Mouse (Mus musculus) intestine, postnatal 0 days (tissue): Measurements from ENCODE around the gene Deaf1. TPM values are rescaled to one million over a fixed set of nuclear protein-coding genes. Genes with fewer than 3 reads are reported as not detected.

Experiments used
- ATAC-seq: fragments of 200-750 bp; cut with Nextera tagmentation; 2 replicates; pipeline ENCODE4 v1.8.0; 2017; ENCODE audit warnings: mild to moderate bottlenecking, moderate TSS enrichment, moderate library complexity
- H3K27ac ChIP-seq: fragments of 300-500 bp; sonication (generic); 2 replicates; pipeline ENCODE4 v1.5.1; 2014; ENCODE audit warnings: mild to moderate bottlenecking, low read depth, low read length, moderate library complexity
- H3K27me3 ChIP-seq: fragments of 300-500 bp; sonication (generic); replicated peaks from 2 replicates; pipeline ENCODE4 v1.6.1; 2014; ENCODE audit warnings: low read length, mixed read lengths; ENCODE audit not compliant: control insufficient read depth, insufficient read depth
- H3K36me3 ChIP-seq: fragments of 300-500 bp; sonication (generic); 2 replicates; pipeline ENCODE4 v1.6.1; 2014; ENCODE audit warnings: mild to moderate bottlenecking, moderate library complexity; ENCODE audit not compliant: control insufficient read depth, insufficient read depth
- H3K4me1 ChIP-seq: fragments of 300-500 bp; sonication (generic); replicated peaks from 2 replicates; pipeline ENCODE4 v1.6.1; 2014; ENCODE audit warnings: antibody characterized with exemption, low read length, mixed read lengths; ENCODE audit not compliant: control insufficient read depth, insufficient read depth
- H3K4me2 ChIP-seq: fragments of 300-500 bp; sonication (generic); replicated peaks from 2 replicates; pipeline ENCODE4 v1.6.1; 2014; ENCODE audit warnings: low read depth, mild to moderate bottlenecking, moderate library complexity
- H3K4me3 ChIP-seq: fragments of 300-500 bp; sonication (generic); 2 replicates; pipeline ENCODE4 v1.5.1; 2014; ENCODE audit warnings: low read depth, low read length
- H3K9ac ChIP-seq: fragments of 300-500 bp; sonication (generic); 2 replicates; pipeline ENCODE4 v1.6.1; 2014; ENCODE audit warnings: mild to moderate bottlenecking, low read depth, low read length
- H3K9me3 ChIP-seq: fragments of 300-500 bp; sonication (generic); 2 replicates; pipeline ENCODE4 v1.6.1; 2016; ENCODE audit warnings: mixed run types; ENCODE audit not compliant: control insufficient read depth
- CTCF ChIP-seq: sonication (generic); IDR thresholded peaks from 2 replicates; pipeline ENCODE4 v1.5.1; 2016; ENCODE audit warnings: low read depth, mild to moderate bottlenecking, control low read depth, antibody characterized with exemption, moderate library complexity
- WGBS: fragments of 180-500 bp; shearing (Covaris S2); extraction: QIAGEN DNeasy Blood & Tissue Kit; methylation state at CpG from one replicate; pipeline ENCODE4 v1.1.7; 2014; 5-methylcytosine and 5-hydroxymethylcytosine counted together
- polyA plus RNA-seq: library from polyadenylated mRNA; unstranded; fragments of >200 nt; fragmentation: Nextera tagmentation; extraction: Ambion mirVana; gene quantifications from 2 replicates; pipeline ENCODE4 v1.2.1, GENCODE M21; 2015

Deaf1 gene
- polyA plus RNA-seq, 1 experiment from 2014 or later: 52.8 TPM

DNA sequence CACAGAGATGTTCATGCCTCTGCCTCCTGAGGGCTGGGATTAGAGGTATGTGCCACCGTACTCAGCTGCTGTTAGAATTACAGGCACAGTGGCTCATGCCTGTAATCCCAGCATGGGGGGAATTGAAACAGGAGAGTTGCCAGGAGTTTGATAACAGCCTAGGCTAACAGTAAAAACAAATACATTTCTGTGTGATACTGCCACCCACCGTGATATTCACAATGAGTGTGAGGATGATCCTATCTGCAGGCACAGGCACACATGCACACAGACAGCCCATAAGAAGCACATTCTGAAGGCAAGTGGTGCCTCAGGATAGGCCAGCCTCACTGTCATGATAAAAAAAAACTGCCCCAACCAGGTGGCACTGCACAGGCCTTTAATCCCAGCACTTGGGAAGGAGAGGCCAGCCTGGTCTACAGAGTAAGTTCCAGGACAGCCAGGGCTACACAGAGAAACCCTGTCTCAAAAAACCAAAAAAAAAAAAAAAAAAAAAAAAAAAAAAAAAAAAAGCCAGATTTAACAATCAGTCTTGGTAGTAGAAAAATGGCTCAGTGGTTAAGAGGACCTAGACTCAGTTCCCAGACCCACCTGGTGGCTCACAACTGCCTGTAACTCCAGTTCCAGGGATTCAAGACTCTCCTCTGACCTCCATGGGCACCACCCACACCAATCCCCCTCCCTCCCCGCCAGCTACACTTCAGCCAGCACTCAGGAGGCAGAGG is 29.4 kb downstream of the Deaf1 start:
- no peak overlapping the region for H3K4me2 ChIP-seq
- H3K36me3 ChIP-seq: peaks cover 29% of the 10 kb centered on the region
- H3K9me3 ChIP-seq: no peaks in the 10 kb centered on the region
- TF ChIP-seq CTCF: no peak
- H3K4me3 ChIP-seq: no peak overlapping the region
- no peak overlapping the region for H3K27ac ChIP-seq
- no peaks in the 10 kb centered on the region; the same call in 1 of the 2 replicates for H3K4me1 ChIP-seq
- no peak overlapping the region for H3K9ac ChIP-seq
- peaks cover 22% of the 10 kb centered on the region for H3K27me3 ChIP-seq
- WGBS: 76% methylated on average over 3 of the region's 3 CpGs
- ATAC-seq: no peak

DNA sequence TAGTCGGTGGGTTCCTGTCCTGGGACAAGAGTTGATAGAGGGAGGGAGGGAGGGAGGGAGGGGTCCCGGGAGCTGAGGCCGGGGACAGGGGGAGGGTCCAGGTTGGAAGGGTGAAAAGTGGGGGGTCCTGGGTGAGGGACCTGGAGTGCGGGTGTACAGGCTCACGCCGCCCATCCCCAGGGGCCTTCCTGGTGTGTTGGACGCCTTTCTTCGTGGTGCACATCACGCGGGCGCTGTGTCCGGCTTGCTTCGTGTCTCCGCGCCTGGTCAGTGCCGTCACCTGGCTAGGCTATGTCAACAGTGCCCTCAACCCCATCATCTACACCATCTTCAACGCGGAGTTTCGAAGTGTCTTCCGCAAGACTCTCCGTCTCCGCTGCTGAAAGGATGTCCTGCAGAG is 33.0 kb downstream of the Deaf1 start:
- WGBS: 13% methylated on average over 22 of the region's 22 CpGs
- peak overlapping the region; percentile 27 for H3K4me3 ChIP-seq
- TF ChIP-seq CTCF: no peak
- peak overlapping the region; percentile 61 for H3K4me2 ChIP-seq
- no peak for ATAC-seq
- no peaks in the 10 kb centered on the region for H3K9me3 ChIP-seq
- peaks cover 42% of the 10 kb centered on the region for H3K27me3 ChIP-seq
- no peak overlapping the region for H3K27ac ChIP-seq
- peaks cover 10% of the 10 kb centered on the region; the same call in 1 of the 2 replicates for H3K36me3 ChIP-seq
- peaks cover 5% of the 10 kb centered on the region; the same call in 1 of the 2 replicates for H3K4me1 ChIP-seq
- H3K9ac ChIP-seq: no peak overlapping the region

DNA sequence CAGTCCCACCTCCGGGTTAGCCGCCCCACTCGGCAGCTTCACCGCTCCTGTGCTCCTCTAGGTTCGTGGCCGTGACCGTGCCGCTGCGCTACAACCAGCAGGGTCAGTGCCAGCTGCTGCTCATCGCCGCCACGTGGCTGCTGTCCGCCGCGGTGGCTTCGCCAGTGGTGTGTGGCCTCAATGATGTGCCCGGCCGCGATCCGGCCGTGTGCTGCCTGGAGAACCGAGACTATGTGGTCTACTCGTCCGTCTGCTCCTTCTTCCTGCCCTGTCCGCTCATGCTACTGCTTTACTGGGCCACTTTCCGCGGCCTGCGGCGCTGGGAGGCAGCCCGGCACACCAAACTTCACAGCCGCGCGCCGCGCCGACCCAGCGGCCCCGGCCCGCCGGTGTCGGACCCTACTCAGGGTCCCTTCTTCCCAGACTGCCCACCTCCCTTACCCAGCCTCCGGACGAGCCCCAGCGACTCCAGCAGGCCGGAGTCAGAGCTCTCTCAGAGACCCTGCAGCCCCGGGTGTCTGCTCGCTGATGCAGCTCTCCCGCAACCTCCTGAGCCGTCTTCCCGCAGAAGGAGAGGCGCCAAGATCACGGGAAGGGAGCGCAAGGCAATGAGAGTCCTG is 33.5 kb downstream of the Deaf1 start:
- H3K4me1 ChIP-seq: peaks cover 5% of the 10 kb centered on the region; the same call in 1 of the 2 replicates
- peak overlapping the region; percentile 61 for H3K4me2 ChIP-seq
- peak; percentile 47 for TF ChIP-seq CTCF
- WGBS: 1% methylated on average over 53 of the region's 53 CpGs
- peak overlapping the region; percentile 27 for H3K4me3 ChIP-seq
- no peak overlapping the region for H3K27ac ChIP-seq
- H3K36me3 ChIP-seq: peaks cover 10% of the 10 kb centered on the region; the same call in 1 of the 2 replicates
- H3K9me3 ChIP-seq: no peaks in the 10 kb centered on the region
- peaks cover 42% of the 10 kb centered on the region for H3K27me3 ChIP-seq
- peak; percentile 15; the same call in 1 of the 2 replicates for ATAC-seq
- peak overlapping the region; percentile 42 for H3K9ac ChIP-seq

DNA sequence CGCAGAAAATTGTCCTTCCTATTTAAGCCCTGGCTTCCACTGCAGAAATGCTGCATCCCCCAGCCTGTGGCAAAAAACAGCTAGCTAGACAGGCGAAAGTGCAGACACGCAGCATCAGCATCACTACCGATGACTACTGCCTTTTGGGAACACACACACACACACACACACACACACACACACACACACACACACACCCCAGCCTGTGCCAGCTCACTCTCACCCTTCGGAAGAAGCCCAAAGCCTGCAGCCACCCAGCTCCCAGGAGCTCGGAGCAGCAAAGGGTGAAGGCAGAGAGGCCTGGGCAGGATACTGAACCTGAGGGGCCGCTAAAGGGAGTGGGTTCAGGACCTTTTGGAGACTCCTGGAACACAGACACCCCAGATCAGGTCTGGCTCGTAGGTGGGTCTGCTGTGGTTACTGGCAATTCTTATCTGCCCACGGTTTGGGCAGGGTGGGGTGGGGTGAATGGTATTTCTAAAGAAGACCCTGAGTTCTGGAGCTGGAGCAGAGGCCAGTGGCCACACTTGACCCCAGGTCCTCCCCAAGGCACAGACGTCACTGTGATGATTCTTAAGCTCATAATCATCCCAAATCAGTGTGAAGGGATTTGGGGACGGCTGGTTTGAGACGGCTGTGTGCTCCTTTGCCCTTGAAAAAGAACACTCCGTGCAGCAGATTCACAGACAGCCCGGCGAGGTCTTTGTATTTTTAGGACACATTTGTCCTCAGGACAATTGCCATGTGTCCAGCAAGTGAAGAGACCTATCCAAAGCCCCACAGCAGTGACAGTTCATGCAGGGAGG is 34.7 kb downstream of the Deaf1 start:
- WGBS: 70% methylated on average over 15 of the region's 15 CpGs
- no peak overlapping the region for H3K9ac ChIP-seq
- H3K27ac ChIP-seq: no peak overlapping the region
- peaks cover 8% of the 10 kb centered on the region; the same call in 1 of the 2 replicates for H3K36me3 ChIP-seq
- H3K9me3 ChIP-seq: no peaks in the 10 kb centered on the region
- no peak for ATAC-seq
- no peak overlapping the region for H3K4me3 ChIP-seq
- H3K4me2 ChIP-seq: no peak overlapping the region
- peaks cover 5% of the 10 kb centered on the region; the same call in 1 of the 2 replicates for H3K4me1 ChIP-seq
- peaks cover 42% of the 10 kb centered on the region for H3K27me3 ChIP-seq
- no peak for TF ChIP-seq CTCF

DNA sequence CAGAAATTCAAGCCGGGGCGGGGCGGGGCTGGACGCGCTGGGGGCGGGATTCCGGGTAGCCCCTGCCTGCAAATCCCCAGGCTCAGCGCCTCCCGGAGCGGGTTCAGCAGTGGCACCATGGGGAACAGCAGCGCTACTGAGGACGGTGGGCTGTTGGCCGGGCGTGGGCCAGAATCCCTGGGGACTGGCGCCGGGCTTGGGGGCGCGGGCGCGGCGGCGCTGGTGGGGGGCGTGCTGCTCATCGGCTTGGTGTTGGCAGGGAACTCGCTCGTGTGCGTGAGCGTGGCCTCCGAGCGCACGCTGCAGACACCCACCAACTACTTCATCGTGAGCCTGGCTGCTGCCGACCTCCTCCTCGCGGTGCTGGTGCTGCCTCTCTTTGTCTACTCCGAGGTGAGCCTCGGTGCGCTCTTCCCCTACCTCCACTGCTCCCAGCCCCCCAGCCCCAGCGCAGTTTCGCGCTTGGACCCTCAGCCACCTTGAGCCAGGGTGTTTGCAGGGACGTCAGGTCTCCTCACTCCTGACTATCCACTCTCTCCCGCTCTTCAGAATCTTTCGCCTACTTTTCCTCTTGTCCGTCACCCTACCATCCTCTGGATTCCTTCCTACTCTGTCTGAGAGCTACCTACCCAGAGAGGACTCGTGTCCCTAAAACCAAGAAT is 35.4 kb downstream of the Deaf1 start, which contains the start of gene Drd4:
Gene Drd4, plus strand, starts transcription at position 86 of the 662 bp plus-strand sequence.
- Histone ChIP-seq H3K4me1 (peaks cover 5% of the 10 kb centered on the region; the same call in 1 of the 2 replicates), H3K36me3 (0 out of 2 replicates have a peak, but pooled peaks cover under 1% of the 10 kb centered on the region), H3K27ac (no peak within 1 kb of the TSS), H3K4me3 (peak within 1 kb of the TSS; percentile 43), H3K4me2 (peak within 1 kb of the TSS; percentile 83), H3K9me3 (no peaks in the 10 kb centered on the region), H3K27me3 (peaks cover 42% of the 10 kb centered on the region), H3K9ac (0 out of 2 replicates have a peak within 1 kb of the TSS, but pooled peaks have one; percentile 17)
- ATAC-seq: no peak
- TF ChIP-seq CTCF: no peak
- WGBS: 6% methylated on average over 46 of the region's 46 CpGs
